Mouse (Mus musculus) lung, postnatal 0 days (tissue): ENCODE data around the gene Arl8b.

Source experiments
- CTCF ChIP-seq: IDR thresholded peaks from 2 replicates; pipeline ENCODE4 v1.5.1; 2016; ENCODE audit warnings: antibody characterized with exemption, mild to moderate bottlenecking
- EP300 ChIP-seq: IDR thresholded peaks from 2 replicates; pipeline ENCODE4 v1.6.1; 2016; ENCODE audit warnings: antibody characterized with exemption, mild to moderate bottlenecking, control low read depth

GRCm38 (mm10) chr6:108740579-108740978 lies 42.3 kb upstream of the Arl8b start:
- TF ChIP-seq EP300 (no peak), CTCF (no peak)
